Mouse (Mus musculus) CH12.LX (cell line): Measurements from ENCODE around the gene Rbfox1. TPM values are rescaled to one million over a fixed set of nuclear protein-coding genes. Genes with fewer than 3 reads are reported as not detected.

Experiments
- DNase-seq: peaks from one replicate; pipeline ENCODE4 v3.0.0-alpha.2; 2013; ENCODE audit errors: extremely low read depth
- H3K27ac ChIP-seq: 2 replicates; pipeline ENCODE4 v1.5.1; 2012; ENCODE audit warnings: low read depth, mild to moderate bottlenecking, control low read depth, moderate library complexity; ENCODE audit not compliant: insufficient read depth
- H3K27me3 ChIP-seq: replicated peaks from 2 replicates; pipeline ENCODE3; 2012; ENCODE audit warnings: inconsistent platforms
- H3K36me3 ChIP-seq, 2 experiments: replicated peaks in 1 of 2; 2 replicates each; pipeline versions ENCODE3 to v1.6.1; 2012; ENCODE audit warnings: inconsistent platforms in 1 of 2, low read length in 1 of 2, mild to moderate bottlenecking in 1 of 2, mixed read lengths in 1 of 2, moderate library complexity in 1 of 2; ENCODE audit not compliant: control insufficient read depth in 1 of 2, insufficient read depth in 1 of 2
- H3K4me1 ChIP-seq, 2 experiments: 2 replicates each; pipeline ENCODE4 v1.6.1; 2012; ENCODE audit warnings: inconsistent platforms in 1 of 2, moderate library complexity in 1 of 2; ENCODE audit not compliant: insufficient read depth in 2 of 2, control insufficient read depth in 1 of 2
- H3K4me2 ChIP-seq: 2 replicates; pipeline ENCODE4 v1.6.1; 2012; ENCODE audit warnings: low read depth, mild to moderate bottlenecking, control low read depth; ENCODE audit not compliant: poor library complexity, insufficient read depth, severe bottlenecking
- H3K4me3 ChIP-seq, 3 experiments: fragments of 150-350 bp in 1 of 3; sonication (generic) in 1 of 3; replicated peaks in 1 of 3; 2 replicates each; pipeline versions ENCODE3 to v1.5.1; 2011 to 2012; ENCODE audit warnings: low read depth in 2 of 3, low read length in 2 of 3, mild to moderate bottlenecking in 2 of 3, moderate library complexity in 2 of 3, control low read depth in 1 of 3, improper control_type of control experiment in 1 of 3, inconsistent platforms in 1 of 3, mixed read lengths in 1 of 3; ENCODE audit not compliant: poor library complexity in 1 of 3
- H3K79me2 ChIP-seq: replicated peaks from 2 replicates; pipeline ENCODE4 v1.6.1; 2012; ENCODE audit warnings: mild to moderate bottlenecking, moderate library complexity; ENCODE audit not compliant: control insufficient read depth, poor library complexity, insufficient read depth, severe bottlenecking; ENCODE audit errors: extremely low read depth
- H3K9ac ChIP-seq: 2 replicates; pipeline ENCODE4 v1.6.1; 2012; ENCODE audit warnings: low read depth, mild to moderate bottlenecking, control low read depth, moderate library complexity; ENCODE audit not compliant: insufficient read depth
- H3K9me3 ChIP-seq: replicated peaks from 2 replicates; pipeline ENCODE3; 2012; ENCODE audit warnings: low read length, inconsistent platforms, mixed read lengths
- BHLHE40 ChIP-seq: IDR thresholded peaks from 2 replicates; pipeline ENCODE4 v1.6.1; 2011; ENCODE audit warnings: mild to moderate bottlenecking, low read depth, low read length, improper control_type of control experiment
- CHD1 ChIP-seq: IDR thresholded peaks from 2 replicates; pipeline ENCODE4 v1.6.1; 2012; ENCODE audit warnings: low read depth, low read length, improper control_type of control experiment, inconsistent platforms
- CHD2 ChIP-seq: IDR thresholded peaks from 2 replicates; pipeline ENCODE4 v1.6.1; 2011; ENCODE audit warnings: low read length, improper control_type of control experiment
- CTCF ChIP-seq, 2 experiments: IDR thresholded peaks in 1 of 2; conservative IDR thresholded peaks in 1 of 2; 2 replicates each; pipeline ENCODE4 v1.5.1; 2011 to 2012; ENCODE audit warnings: low read depth in 2 of 2, low read length in 2 of 2, improper control_type of control experiment in 1 of 2, inconsistent platforms in 1 of 2, mild to moderate bottlenecking in 1 of 2, moderate library complexity in 1 of 2
- ELF1 ChIP-seq: IDR thresholded peaks from 2 replicates; pipeline ENCODE4 v1.6.1; 2014; ENCODE audit warnings: low read depth, mild to moderate bottlenecking, inconsistent platforms, low read length, improper control_type of control experiment
- HCFC1 ChIP-seq: IDR thresholded peaks from 2 replicates; pipeline ENCODE4 v1.6.1; 2012; ENCODE audit warnings: low read depth, mild to moderate bottlenecking, inconsistent platforms, low read length, improper control_type of control experiment
- JUND ChIP-seq: conservative IDR thresholded peaks from 2 replicates; pipeline ENCODE4 v1.6.1; 2011; ENCODE audit warnings: low read depth, low read length, improper control_type of control experiment
- KAT2A ChIP-seq: IDR thresholded peaks from 2 replicates; pipeline ENCODE4 v1.6.1; 2012; ENCODE audit warnings: low read length, improper control_type of control experiment, inconsistent platforms; ENCODE audit not compliant: insufficient replicate concordance
- MAX ChIP-seq: IDR thresholded peaks from 2 replicates; pipeline ENCODE4 v1.6.1; 2011; ENCODE audit warnings: low read length, improper control_type of control experiment
- NELFE ChIP-seq: IDR thresholded peaks from 2 replicates; pipeline ENCODE4 v1.6.1; 2011; ENCODE audit warnings: low read depth, low read length, improper control_type of control experiment
- POLR2A ChIP-seq: IDR thresholded peaks from 2 replicates; pipeline ENCODE4 v1.6.1; 2011; ENCODE audit warnings: low read depth, mild to moderate bottlenecking, improper control_type of control experiment, low read length
- POLR2AphosphoS2 ChIP-seq: IDR thresholded peaks from 2 replicates; pipeline ENCODE4 v1.6.1; 2011; ENCODE audit warnings: low read depth, low read length, improper control_type of control experiment
- RCOR1 ChIP-seq: conservative IDR thresholded peaks from 2 replicates; pipeline ENCODE4 v1.6.1; 2012; ENCODE audit warnings: low read depth, mild to moderate bottlenecking, inconsistent platforms, low read length, improper control_type of control experiment
- SIN3A ChIP-seq: IDR thresholded peaks from 2 replicates; pipeline ENCODE4 v1.6.1; 2012; ENCODE audit warnings: low read length, improper control_type of control experiment, inconsistent platforms
- TBP ChIP-seq: conservative IDR thresholded peaks from 2 replicates; pipeline ENCODE4 v1.6.1; 2011; ENCODE audit warnings: low read depth, low read length, improper control_type of control experiment
- TCF12 ChIP-seq: IDR thresholded peaks from 2 replicates; pipeline ENCODE4 v1.6.1; 2014; ENCODE audit warnings: low read depth, mild to moderate bottlenecking, inconsistent platforms, low read length, improper control_type of control experiment
- UBTF ChIP-seq: IDR thresholded peaks from 2 replicates; pipeline ENCODE4 v1.6.1; 2012; ENCODE audit warnings: low read depth, mild to moderate bottlenecking, inconsistent platforms, low read length, improper control_type of control experiment, moderate library complexity
- USF1 ChIP-seq: IDR thresholded peaks from 2 replicates; pipeline ENCODE4 v1.6.1; 2014; ENCODE audit warnings: low read depth, mild to moderate bottlenecking, inconsistent platforms, low read length, improper control_type of control experiment
- ZKSCAN1 ChIP-seq: IDR thresholded peaks from 2 replicates; pipeline ENCODE4 v1.6.1; 2012; ENCODE audit warnings: low read depth, inconsistent platforms, low read length, improper control_type of control experiment, borderline replicate concordance
- ZNF384 ChIP-seq: IDR thresholded peaks from 2 replicates; pipeline ENCODE4 v1.6.1; 2012; ENCODE audit warnings: low read depth, low read length, improper control_type of control experiment, inconsistent platforms
- dilution Hi-C: fragments of 300-500 bp; cut with MboI; formaldehyde crosslinking; loops from 2 replicates; pipeline ENCODE4 v1.14.3; 2020; ENCODE audit warnings: low sequenced_read_pairs; ENCODE audit not compliant: extremely low pct_unique_long_range_greater_than_20kb, extremely low pct_ligation_motif_present
- in situ Hi-C: fragments of 300-500 bp; cut with MboI; formaldehyde crosslinking; loops from 3 replicates; pipeline ENCODE4 v1.14.3; 2019; ENCODE audit warnings: low sequenced_read_pairs, low pct_ligation_motif_present, low pct_unique_long_range_greater_than_20kb, mixed read lengths
- polyA plus RNA-seq: library from polyadenylated mRNA; unstranded; fragments of >175 nt; gene quantifications from 2 replicates; pipeline ENCODE4 v1.2.1, GENCODE M21; 2012; ENCODE audit warnings: low read depth; ENCODE audit not compliant: insufficient read length
- total RNA-seq, 2 experiments: library from RNA; depleted of rRNA; stranded (reverse); fragments of 300-350 nt in 1 of 2; fragments of >200 nt in 1 of 2; gene quantifications; 2 replicates each; pipeline ENCODE4 v1.2.3; 2012 to 2014

The Rbfox1 gene
- total and polyA plus RNA-seq, 3 experiments: not detected

DNA sequence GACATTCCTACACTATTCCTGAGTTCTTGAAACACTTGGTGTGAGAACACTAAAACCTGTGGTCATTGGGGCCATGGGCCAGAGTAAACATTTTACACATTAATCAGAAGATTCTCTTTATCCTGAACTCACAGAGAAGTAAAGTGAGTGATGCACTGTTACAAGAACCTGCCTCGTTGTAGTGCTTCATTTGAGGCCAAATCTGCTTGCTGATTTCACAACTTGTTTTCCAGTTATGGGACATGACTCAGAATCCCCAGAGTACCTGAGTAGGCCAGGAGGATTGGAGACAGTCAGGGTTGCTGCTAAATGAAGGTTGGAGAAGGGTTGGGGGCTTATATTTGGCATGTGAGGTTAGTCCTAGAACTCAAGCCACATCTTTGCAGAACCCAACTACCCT is 936.6 kb downstream of the Rbfox1 start:
- Histone ChIP-seq H3K79me2 (no peaks in the 10 kb centered on the region), H3K27ac (no peak overlapping the region), H3K4me3 (no peak overlapping the region), H3K27me3 (no peaks in the 10 kb centered on the region), H3K36me3 (no peaks in the 10 kb centered on the region), H3K9me3 (peaks cover 72% of the 10 kb centered on the region), H3K4me2 (no peak overlapping the region), H3K9ac (no peak overlapping the region), H3K4me1 (no peaks in the 10 kb centered on the region)
- no peak for DNase-seq
- in situ Hi-C loops (no loop called here), dilution Hi-C loops (no loop called here)
- no peak for TF ChIP-seq MAX
- TF ChIP-seq CHD1: no peak
- TF ChIP-seq POLR2A: no peak
- TF ChIP-seq TBP: no peak
- no peak for TF ChIP-seq ZNF384
- no peak for TF ChIP-seq TCF12
- no peak for TF ChIP-seq UBTF
- TF ChIP-seq BHLHE40: no peak
- TF ChIP-seq JUND: no peak
- no peak for TF ChIP-seq USF1
- TF ChIP-seq KAT2A: no peak
- TF ChIP-seq SIN3A: no peak
- TF ChIP-seq CTCF (conservative IDR thresholded peaks at IDR 0.05 in 1 of 2, IDR thresholded peaks at IDR 0.05 in 1 of 2; ENCODE audit: low read depth in 2 of 2, low read length in 2 of 2): no peak

DNA sequence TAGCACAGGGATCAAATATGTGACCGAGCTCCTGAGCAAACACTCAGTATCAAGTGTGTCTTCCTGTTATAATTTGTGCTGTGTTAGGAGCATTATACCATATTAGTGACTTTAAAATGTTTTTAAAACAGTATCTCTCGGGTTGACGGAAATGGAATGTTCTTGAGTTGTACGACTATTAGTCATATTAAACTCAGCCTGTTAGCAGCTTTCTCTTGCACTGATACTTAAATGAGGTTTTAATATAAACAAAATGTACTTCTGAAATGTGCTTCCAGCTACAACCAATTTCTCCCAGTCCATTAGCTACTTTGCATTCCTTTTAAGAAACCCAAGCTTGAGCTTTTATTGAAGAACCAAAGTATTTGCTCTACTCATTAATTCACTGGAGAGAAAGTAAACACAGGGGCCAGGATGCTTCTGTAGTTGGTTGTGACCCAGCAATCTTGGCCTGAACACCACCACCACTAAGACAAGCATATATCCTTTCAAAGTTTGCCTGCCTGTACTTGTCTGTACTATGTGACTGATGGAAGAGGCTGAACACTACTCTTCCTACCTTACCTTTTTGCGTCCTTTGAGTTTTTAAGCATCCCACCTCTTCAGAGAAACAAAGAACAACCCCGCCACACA is 944.9 kb downstream of the Rbfox1 start:
- Histone ChIP-seq H3K9ac (no peak overlapping the region), H3K27me3 (no peaks in the 10 kb centered on the region), H3K27ac (no peak overlapping the region), H3K4me2 (no peak overlapping the region), H3K79me2 (no peaks in the 10 kb centered on the region), H3K9me3 (peaks cover 71% of the 10 kb centered on the region), H3K36me3 (no peaks in the 10 kb centered on the region), H3K4me3 (no peak overlapping the region), H3K4me1 (no peaks in the 10 kb centered on the region)
- TF ChIP-seq TBP (no peak), POLR2AphosphoS2 (no peak), UBTF (no peak), MAX (no peak), CHD2 (no peak), RCOR1 (no peak), ZNF384 (no peak), TCF12 (no peak), HCFC1 (no peak), JUND (no peak), NELFE (no peak), CHD1 (no peak), POLR2A (no peak), ZKSCAN1 (no peak), ELF1 (no peak), BHLHE40 (no peak)
- dilution Hi-C loops: no loop called here
- in situ Hi-C loops: no loop called here
- no peak for DNase-seq
